Mouse (Mus musculus): ENCODE results near the gene Gm44503. TPM values are rescaled to one million over a fixed set of nuclear protein-coding genes. Genes with fewer than 3 reads are reported as not detected.

Gene Gm44503
- polyA plus RNA-seq, 1 experiment from 2014 or later: not detected

DNA sequence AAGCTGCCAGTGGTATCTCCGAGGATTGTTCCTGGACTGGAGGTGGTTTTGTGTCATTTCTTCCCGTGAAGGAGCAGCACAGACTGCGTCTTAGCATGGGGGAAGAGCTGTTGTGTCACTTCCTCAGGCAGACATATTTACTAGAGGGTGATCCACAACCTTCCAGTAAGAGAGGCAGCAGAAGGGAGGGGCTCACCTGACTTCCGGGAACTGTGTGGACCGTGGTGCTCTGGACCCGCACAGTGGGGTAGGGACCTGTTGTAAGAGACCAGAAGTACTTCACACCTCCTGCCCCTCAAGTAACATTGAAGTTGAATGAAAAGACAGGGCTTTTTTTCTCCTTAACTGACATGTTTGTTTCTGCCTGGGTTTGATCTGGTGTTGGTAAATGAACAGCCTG lies 46.5 kb downstream of the Gm44503 start:
- Histone ChIP-seq H3K4me3 (replicated peaks) (no peak overlapping the region), H3K9me3 (no peaks in the 10 kb centered on the region), H3K36me3 (peaks cover 67% of the 10 kb centered on the region), H3K4me2 (replicated peaks) (no peak overlapping the region), H3K9ac (replicated peaks) (no peak overlapping the region), H3K27me3 (no peaks in the 10 kb centered on the region), H3K4me1 (replicated peaks) (no peaks in the 10 kb centered on the region), H3K27ac (no peak overlapping the region)
- ATAC-seq: no peak
- WGBS: 83% methylated on average over 6 of the region's 6 CpGs

DNA sequence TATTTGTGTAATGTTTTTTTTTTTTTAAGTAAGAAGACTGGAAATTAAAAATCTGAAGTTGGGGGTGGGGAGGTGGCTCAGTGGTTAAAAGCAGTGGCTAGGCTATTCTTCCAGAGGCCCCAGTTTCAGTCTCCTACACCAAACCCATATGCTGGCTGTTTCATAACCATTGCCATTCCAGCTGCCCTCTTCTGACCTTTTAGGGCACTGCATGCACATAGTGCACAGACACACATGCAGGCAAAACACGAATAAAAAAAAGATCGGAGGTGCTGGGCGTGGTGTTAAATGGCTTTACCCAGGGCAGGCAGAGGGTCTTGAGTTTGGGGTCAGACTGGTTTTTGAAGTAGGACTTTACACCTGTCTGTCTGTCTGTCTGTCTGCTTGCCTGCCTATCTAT lies 47.5 kb downstream of the Gm44503 start:
- Histone ChIP-seq H3K4me1 (replicated peaks) (no peaks in the 10 kb centered on the region), H3K9me3 (no peaks in the 10 kb centered on the region), H3K4me2 (replicated peaks) (no peak overlapping the region), H3K9ac (replicated peaks) (no peak overlapping the region), H3K36me3 (peaks cover 67% of the 10 kb centered on the region), H3K27me3 (no peaks in the 10 kb centered on the region), H3K4me3 (replicated peaks) (no peak overlapping the region), H3K27ac (no peak overlapping the region)
- no peak for ATAC-seq
- 97% methylated on average over 3 of the region's 3 CpGs for WGBS

GRCm38 (mm10) chr9:73008384-73008783 lies 49.7 kb downstream of the Gm44503 start:
- Histone ChIP-seq H3K9me3 (no peaks in the 10 kb centered on the region), H3K4me1 (replicated peaks) (no peaks in the 10 kb centered on the region), H3K27me3 (no peaks in the 10 kb centered on the region), H3K27ac (no peak overlapping the region), H3K9ac (replicated peaks) (no peak overlapping the region), H3K4me3 (replicated peaks) (no peak overlapping the region), H3K4me2 (replicated peaks) (no peak overlapping the region), H3K36me3 (peaks cover 71% of the 10 kb centered on the region)
- WGBS: 78% methylated on average over 3 of the region's 3 CpGs
- ATAC-seq: no peak

DNA sequence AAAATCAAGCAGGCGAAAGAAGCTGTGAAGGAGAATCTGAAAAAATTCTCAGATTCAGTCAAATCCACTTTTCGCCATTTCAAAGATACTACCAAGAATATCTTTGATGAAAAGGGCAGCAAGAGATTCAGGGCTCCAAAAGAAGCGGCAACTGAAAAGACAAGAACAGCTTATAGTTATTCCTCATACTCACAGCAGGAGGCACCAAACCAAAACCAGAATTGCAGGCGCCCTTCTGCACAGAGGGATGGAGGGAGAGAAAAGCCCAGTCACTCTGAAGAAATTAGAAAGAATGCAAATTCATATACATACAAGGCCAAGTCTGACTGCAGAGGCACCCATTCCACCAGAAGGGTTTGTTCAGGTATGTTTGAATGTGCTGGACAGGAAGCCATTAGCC lies 54.0 kb downstream of the Gm44503 start:
- no peaks in the 10 kb centered on the region for H3K9me3 ChIP-seq
- 88% methylated on average over 4 of the region's 4 CpGs for WGBS
- no peak for ATAC-seq

GRCm38 (mm10) chr9:73014724-73015123 lies 56.1 kb downstream of the Gm44503 start:
- Histone ChIP-seq H3K27me3 (no peaks in the 10 kb centered on the region), H3K36me3 (peaks cover 95% of the 10 kb centered on the region), H3K27ac (no peak overlapping the region), H3K9me3 (no peaks in the 10 kb centered on the region), H3K4me2 (replicated peaks) (no peak overlapping the region), H3K9ac (replicated peaks) (no peak overlapping the region), H3K4me1 (replicated peaks) (no peaks in the 10 kb centered on the region), H3K4me3 (replicated peaks) (no peak overlapping the region)
- no peak for ATAC-seq
- WGBS: 92% methylated on average over 13 of the region's 13 CpGs

More for the DNA sequence above, 54.0 kb downstream of the Gm44503 start:
- Histone ChIP-seq H3K27ac (no peak overlapping the region), H3K4me2 (replicated peaks) (no peak overlapping the region), H3K27me3 (no peaks in the 10 kb centered on the region), H3K36me3 (peaks cover 82% of the 10 kb centered on the region), H3K4me3 (replicated peaks) (no peak overlapping the region), H3K4me1 (replicated peaks) (no peaks in the 10 kb centered on the region), H3K9ac (replicated peaks) (no peak overlapping the region)

DNA sequence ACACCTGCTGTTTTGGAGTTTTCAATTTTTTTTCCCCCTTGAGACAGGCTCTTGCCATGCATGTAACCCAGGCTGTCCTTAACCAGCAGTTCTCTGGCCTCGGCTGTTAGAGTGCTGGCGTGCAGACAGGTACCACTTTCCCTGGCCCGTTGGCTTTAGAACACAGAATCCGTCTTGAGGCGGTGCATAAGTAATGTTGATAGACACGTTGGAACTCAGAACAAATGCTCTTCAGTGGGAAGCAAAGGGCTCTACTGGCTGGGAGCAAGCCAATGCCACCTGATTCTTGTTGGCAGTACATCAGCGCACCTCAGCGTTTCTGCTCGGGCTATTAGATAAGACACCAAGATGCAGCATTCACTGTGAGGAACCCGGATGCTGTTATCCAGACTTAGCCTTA lies 61.2 kb downstream of the Gm44503 start:
- H3K27me3 ChIP-seq: no peaks in the 10 kb centered on the region
- no peak for ATAC-seq
- H3K4me2 ChIP-seq (replicated peaks): no peak overlapping the region
- H3K27ac ChIP-seq: no peak overlapping the region
- peaks cover 74% of the 10 kb centered on the region for H3K36me3 ChIP-seq
- WGBS: 91% methylated on average over 10 of the region's 10 CpGs
- H3K9me3 ChIP-seq: no peaks in the 10 kb centered on the region
- no peak overlapping the region for H3K4me3 ChIP-seq (replicated peaks)
- no peak overlapping the region for H3K9ac ChIP-seq (replicated peaks)
- no peaks in the 10 kb centered on the region for H3K4me1 ChIP-seq (replicated peaks)

DNA sequence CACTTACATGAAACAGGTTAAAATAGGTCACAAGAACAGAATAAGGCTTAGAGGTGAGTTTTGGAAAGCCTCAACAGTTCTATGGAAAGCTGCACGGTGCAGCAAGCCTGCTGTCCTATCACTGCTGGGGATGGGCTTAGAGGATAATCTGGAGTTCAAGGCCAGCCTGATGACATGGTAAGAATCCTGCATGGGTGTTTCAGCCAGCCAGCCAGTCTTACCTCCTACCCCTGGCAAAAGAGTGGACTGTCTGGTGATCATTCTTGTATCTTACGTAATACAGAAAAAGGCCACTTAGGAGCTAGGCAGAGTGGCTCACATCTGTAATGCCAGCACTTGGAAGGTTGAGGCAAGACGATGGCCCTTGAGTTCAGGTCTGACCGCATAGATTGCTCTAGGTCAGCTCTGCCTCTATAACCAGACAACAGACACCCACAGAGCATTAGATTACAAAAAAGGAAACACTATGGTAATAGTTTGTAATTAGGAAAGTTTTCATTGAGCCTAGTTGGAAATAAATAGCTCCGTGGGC lies 62.0 kb downstream of the Gm44503 start:
- Histone ChIP-seq H3K4me2 (replicated peaks) (no peak overlapping the region), H3K27me3 (no peaks in the 10 kb centered on the region), H3K36me3 (peaks cover 66% of the 10 kb centered on the region), H3K9me3 (no peaks in the 10 kb centered on the region), H3K27ac (no peak overlapping the region), H3K9ac (replicated peaks) (no peak overlapping the region), H3K4me3 (replicated peaks) (no peak overlapping the region), H3K4me1 (replicated peaks) (no peaks in the 10 kb centered on the region)
- 94% methylated on average over 5 of the region's 5 CpGs for WGBS
- ATAC-seq: no peak

DNA sequence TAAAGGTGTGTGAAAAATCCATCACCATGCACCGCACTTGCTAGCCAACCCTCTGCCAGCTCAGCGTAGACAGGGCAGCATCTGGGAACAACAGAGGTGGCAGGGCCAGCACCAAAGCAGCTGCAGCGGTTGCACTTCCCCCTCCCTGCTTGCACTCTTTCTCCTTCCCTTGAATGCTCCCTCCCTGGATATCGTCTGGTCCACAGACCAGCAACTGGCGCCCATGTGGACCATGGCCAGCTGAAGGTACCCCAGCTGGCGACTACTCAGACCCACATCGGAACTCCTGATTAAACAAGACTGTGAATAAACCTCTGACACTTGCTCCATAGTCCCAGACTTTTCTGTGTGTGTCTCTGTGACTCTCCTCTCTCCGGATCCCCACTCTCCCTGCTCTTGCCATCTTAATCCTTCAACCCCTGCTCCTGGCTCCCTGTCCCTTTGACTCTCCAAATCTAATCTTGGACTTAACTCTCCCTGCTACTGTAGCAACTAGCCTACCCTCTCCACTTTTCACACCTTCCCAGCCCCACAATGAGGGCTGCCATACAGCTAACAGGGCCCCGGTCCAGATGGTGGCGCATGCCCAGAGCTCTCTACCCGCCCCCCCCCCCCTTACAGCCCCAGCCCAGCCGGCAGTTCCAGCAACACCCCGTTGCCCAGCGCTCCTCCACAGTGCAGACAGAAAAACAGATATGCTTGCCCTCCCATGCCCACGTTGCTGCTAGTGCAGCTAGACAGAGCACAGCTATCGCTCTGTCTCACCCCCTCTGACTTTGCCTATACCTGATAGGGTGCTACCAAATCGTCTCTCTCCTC lies 67.4 kb downstream of the Gm44503 start:
- Histone ChIP-seq H3K9me3 (no peaks in the 10 kb centered on the region), H3K4me2 (replicated peaks) (peak overlapping the region; percentile 25; the same call in 1 of the 2 replicates), H3K36me3 (peaks cover 40% of the 10 kb centered on the region), H3K9ac (replicated peaks) (0 out of 2 replicates have a peak overlapping the region, but pooled peaks have one; percentile 14), H3K27ac (no peak overlapping the region), H3K27me3 (no peaks in the 10 kb centered on the region), H3K4me3 (replicated peaks) (no peak overlapping the region), H3K4me1 (replicated peaks) (no peaks in the 10 kb centered on the region)
- ATAC-seq: peak; percentile 70
- 18% methylated on average over 17 of the region's 17 CpGs for WGBS

GRCm38 (mm10) chr9:73030443-73030842 lies 71.8 kb downstream of the Gm44503 start:
- 95% methylated on average over 1 of the region's 1 CpGs for WGBS
- ATAC-seq: no peak
- Histone ChIP-seq H3K9ac (replicated peaks) (no peak overlapping the region), H3K4me3 (replicated peaks) (no peak overlapping the region), H3K9me3 (no peaks in the 10 kb centered on the region), H3K4me2 (replicated peaks) (no peak overlapping the region), H3K36me3 (peaks cover 52% of the 10 kb centered on the region), H3K27me3 (no peaks in the 10 kb centered on the region), H3K4me1 (replicated peaks) (no peaks in the 10 kb centered on the region), H3K27ac (no peak overlapping the region)

- no peak for ATAC-seq
- WGBS: 74% methylated on average over 4 of the region's 4 CpGs
- no peaks in the 10 kb centered on the region for H3K4me1 ChIP-seq (replicated peaks)
- no peak overlapping the region for H3K9ac ChIP-seq (replicated peaks)
- H3K27me3 ChIP-seq: no peaks in the 10 kb centered on the region
- peaks cover 60% of the 10 kb centered on the region for H3K36me3 ChIP-seq
- no peaks in the 10 kb centered on the region for H3K9me3 ChIP-seq
- H3K27ac ChIP-seq: no peak overlapping the region
- H3K4me3 ChIP-seq (replicated peaks): no peak overlapping the region
- no peak overlapping the region for H3K4me2 ChIP-seq (replicated peaks)
Observed at GRCm38 (mm10) chr9:73031421-73031820, 72.8 kb downstream of the Gm44503 start.

DNA sequence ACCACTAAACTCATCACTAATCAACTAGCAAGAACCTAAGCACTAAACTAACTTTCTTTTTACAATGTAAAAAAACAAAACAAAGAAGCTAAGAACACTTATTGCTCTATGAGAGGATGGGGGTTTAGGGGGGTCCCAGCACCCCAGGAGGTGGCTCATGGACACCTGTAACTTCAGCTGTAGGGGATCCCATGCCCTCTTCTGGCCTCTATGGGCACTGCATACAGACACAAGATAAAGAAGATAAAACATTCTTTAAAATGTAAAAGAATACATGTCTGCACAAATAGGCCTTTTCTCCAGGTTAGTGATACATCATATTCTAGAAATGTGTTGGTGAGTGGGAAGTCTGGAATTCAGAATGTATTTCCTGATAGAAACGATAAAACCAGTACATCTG lies 74.8 kb downstream of the Gm44503 start:
- WGBS: 94% methylated on average over 1 of the region's 1 CpGs
- ATAC-seq: no peak
- no peak overlapping the region for H3K4me3 ChIP-seq (replicated peaks)
- peaks cover under 1% of the 10 kb centered on the region for H3K4me1 ChIP-seq (replicated peaks)
- H3K27ac ChIP-seq: no peak overlapping the region
- peaks cover 59% of the 10 kb centered on the region for H3K36me3 ChIP-seq
- no peaks in the 10 kb centered on the region for H3K27me3 ChIP-seq
- H3K9me3 ChIP-seq: no peaks in the 10 kb centered on the region
- H3K4me2 ChIP-seq (replicated peaks): no peak overlapping the region
- H3K9ac ChIP-seq (replicated peaks): no peak overlapping the region

DNA sequence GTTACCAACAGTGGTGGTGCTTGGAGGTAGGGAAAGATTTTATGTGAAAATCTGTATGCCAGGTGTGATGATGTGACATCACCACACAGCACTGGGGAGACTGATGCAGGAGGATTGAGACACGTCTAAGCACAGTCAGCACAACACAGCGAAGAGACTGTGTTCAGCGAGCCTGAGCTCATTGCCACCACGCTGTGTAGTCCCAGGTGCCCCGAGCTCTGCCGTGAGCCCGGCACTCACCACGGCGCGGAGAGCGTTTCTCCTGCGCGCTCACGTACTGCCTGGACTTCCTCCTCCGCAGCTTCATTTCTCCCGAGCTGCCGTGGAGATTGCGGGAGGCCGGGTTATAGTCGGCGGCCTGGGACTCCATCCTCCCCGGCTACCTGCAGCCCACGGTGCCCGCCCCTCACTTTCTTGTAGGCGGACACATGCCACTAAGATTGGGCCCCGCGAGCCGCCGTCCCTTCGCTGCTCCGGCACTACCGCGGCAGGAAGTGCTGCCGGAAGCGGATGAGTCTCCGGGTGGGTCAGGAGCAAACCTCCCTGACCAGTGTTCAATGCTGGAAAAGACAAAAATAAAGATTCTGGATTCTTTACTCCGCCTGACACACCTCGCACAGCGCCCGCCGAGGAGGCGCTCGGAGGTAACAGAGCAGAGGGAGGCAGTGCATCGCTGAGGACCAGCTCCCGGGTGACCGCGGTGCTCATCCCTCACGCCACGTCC lies 80.7 kb downstream of the Gm44503 start:
- Histone ChIP-seq H3K9ac (replicated peaks) (peak overlapping the region; percentile 82), H3K4me2 (replicated peaks) (peak overlapping the region; percentile 77), H3K4me1 (replicated peaks) (peaks cover 19% of the 10 kb centered on the region), H3K9me3 (no peaks in the 10 kb centered on the region), H3K4me3 (replicated peaks) (peak overlapping the region; percentile 86), H3K27me3 (no peaks in the 10 kb centered on the region), H3K27ac (peak overlapping the region; percentile 81), H3K36me3 (peaks cover 10% of the 10 kb centered on the region)
- under 1% methylated on average over 49 of the region's 49 CpGs for WGBS
- ATAC-seq: peak; percentile 94
